Mouse (Mus musculus): Measurements from ENCODE around the gene Fuz. TPM values are rescaled to one million over a fixed set of nuclear protein-coding genes. Genes with fewer than 3 reads are reported as not detected.
A peak's percentile ranks its signal among the peaks of the same experiment; 100 is the strongest.

Gene Fuz
- polyA plus RNA-seq, 1 experiment, result 32.4 TPM

DNA sequence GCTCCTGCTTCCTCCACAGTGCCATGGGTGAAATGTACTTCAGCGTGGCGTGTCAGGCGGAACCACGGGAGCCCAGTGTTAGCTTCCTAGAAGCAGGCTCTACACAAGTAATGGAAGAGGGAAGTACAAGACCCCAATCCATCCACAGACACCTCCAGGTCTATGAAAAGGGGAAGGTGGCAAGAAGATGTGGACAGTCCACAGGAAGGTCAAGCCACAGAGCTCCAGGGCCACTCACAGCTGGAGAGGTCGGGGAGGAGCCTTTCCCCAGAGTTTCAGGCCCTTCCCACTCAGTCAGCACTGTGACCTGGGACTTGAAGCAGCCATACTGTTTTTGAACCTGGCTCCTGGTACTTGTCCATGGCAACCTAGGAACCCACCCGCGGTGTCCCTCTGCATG lies 8.9 kb upstream of the Fuz start:
- DNase-seq (ENCODE audit: extremely low spot score in 1 of 2, low spot score in 1 of 2), result no peak

DNA sequence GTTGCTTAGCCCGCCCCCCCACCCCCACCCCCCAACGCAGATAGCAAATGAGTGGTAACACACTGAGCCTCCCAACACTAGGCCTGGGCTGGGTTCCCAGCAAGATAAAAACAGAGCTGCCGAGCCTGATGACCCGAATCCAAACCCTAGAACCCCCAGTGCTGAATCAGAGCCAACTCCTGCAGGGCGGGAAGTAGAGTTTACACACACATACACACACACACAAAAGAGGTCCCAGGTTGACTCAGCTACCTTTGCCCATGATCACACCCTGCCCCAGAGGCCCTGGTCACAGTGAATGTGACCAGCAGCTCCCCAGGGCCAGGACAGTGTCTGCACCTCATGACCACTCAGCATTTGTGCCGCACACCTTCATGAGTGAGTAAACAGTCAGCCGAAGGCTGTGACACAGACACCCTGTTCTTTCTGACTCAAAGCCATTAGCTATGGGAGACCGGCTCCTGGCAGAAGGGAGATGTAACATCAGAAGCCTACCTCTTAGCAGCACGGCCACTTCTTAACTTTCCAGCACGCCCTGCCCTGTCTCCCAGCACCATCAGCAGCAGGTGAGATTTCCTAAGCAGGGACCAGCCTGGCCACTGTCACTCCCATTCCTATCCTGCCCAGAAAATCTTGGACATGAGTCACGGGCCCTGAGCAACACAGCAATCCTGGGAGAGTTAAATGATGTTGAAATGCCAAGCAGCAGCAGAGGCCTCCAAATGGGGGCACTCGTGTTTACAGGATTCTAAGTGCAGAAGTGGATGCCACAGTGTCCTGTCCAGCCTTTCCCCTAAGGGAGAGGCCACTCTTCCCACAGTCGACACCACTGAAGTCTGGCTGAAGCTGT lies 7.4 kb upstream of the Fuz start:
- DNase-seq (ENCODE audit: extremely low spot score in 1 of 2, low spot score in 1 of 2), result no peak

DNA sequence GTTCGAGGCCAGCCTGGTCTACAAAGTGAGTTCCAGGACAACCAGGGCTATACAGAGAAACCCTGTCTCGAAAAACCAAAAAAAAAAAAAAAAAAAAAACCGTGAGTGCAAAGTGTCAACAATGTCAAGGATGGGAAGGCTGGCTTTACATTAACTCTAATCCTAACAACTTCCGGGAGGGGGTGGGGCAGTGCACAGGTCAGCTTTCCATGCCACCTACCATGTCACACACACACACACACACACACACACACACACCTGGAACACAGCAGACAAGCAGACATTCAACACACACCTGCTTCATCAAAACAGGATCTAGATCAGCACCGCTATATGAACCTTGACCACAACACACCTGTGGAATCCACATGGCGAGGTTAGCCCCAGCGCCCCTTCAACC lies 5.7 kb upstream of the Fuz start:
- no peak for DNase-seq (ENCODE audit: extremely low spot score in 1 of 2, low spot score in 1 of 2)

DNA sequence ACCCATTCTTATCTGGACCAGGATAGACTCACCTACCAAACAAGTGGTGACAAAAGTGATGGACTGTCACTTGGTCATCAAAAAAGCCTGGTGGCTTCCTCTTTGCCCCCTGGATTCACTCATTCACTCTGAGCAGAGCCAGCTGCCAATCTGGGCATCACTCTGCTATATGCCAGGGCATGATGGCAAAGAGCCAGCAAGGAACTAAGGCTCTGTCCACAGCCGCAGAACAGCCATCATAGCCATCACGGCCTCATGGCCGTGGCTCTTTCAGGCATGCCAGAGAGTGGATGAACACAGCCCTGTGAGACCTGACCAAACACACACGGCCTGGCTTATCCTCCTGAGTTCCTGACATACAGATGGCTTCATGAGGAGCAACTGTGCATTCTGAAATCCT lies 5.1 kb upstream of the Fuz start:
- no peak for DNase-seq (ENCODE audit: extremely low spot score in 1 of 2, low spot score in 1 of 2)

DNA sequence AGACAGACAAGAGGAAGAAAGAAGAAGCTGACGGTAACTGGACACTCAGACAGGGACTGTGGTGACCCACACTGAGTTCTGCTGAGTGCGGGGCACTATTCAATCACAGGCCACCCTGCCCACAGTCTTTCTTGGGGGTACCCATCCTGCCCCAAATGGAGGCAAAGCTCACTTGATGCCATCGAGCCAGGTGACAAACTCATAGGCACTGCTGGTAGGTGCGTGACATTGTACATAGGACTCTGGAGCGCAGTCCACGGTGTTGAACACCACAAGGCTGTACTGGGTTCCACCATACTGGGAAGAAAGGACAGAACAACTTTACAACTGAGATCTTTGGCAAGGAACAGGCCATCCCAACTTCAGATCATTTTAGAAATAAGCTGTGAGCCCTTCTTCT lies 4.3 kb upstream of the Fuz start:
- DNase-seq (ENCODE audit: extremely low spot score in 1 of 2, low spot score in 1 of 2), result no peak

DNA sequence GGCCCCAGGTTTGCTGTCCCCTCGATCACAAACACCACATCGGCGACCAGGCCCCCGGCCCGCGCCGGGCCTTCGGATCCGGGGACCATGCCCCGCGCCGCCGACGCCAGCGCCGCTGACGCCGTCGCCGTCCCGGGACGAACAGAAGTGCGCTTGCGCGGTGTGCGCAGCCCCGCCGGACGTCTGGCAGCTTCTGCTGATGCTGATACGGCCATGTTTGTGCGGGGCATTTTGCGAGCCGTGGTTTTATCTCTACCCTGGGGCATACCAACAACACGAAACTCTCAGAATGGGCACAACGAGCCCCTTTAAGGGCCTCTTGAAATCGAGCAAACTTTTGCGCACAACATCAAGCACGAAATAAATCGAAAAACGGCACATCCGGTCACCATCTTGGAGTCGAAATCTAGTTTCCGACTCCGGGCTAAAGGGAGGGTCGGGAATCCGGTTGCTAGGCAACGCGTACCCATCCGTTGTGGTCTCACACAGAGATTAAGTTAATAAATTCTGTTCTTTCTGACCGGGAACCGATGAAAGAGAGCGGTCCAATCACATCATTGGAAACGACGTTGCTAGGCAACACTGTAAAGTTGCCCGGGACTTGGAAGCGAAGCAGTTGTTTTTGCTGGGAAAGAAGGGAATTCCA lies 3.5 kb upstream of the Fuz start, which contains the start of gene Med25:
Gene Med25 (minus strand): TSS at position 437 of the 646 bp plus-strand sequence.
- DNase-seq (ENCODE audit: extremely low spot score in 1 of 2, low spot score in 1 of 2), result peak; percentile 96

DNA sequence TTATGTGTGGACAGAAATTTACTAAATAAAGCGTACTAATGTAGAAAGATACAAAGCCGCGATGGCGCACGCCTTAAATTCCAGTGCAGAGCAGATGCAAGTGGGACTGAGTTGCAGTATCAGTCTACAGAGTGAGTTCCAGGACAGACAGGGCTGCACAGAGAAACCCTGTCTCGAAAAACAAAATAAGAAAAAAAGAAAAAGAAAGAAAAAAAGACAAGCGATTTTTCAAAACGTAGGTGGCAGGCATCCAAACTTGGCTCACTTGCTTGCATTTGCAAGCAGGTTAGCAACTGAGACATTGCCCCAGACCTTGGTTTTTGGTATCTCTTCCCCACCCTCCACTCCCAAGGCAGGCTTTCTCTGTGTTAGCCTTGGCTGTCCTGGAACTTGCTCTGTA lies 2.7 kb upstream of the Fuz start:
- peak in 1 of 2 experiments; percentile 35 for DNase-seq (ENCODE audit: extremely low spot score in 1 of 2, low spot score in 1 of 2)

DNA sequence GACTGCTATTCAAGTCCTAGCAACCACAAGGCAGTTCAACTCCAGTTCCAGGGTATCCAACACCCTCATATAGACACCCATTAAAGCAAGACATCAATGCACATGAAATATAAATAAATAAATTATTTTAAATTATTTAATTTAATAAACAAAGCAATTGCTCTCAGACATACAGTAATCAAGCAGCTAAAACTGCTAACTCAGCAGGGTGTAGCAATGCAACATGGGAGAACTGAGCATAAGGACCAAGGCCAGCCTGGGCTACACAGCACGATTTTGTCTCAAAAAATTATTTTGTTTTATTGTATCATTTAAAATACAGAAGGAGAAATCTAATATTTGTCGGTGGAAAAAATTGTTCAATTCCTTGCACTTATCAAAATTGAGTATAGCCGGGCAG lies 1.7 kb upstream of the Fuz start:
- DNase-seq (ENCODE audit: extremely low spot score in 1 of 2, low spot score in 1 of 2), result no peak

DNA sequence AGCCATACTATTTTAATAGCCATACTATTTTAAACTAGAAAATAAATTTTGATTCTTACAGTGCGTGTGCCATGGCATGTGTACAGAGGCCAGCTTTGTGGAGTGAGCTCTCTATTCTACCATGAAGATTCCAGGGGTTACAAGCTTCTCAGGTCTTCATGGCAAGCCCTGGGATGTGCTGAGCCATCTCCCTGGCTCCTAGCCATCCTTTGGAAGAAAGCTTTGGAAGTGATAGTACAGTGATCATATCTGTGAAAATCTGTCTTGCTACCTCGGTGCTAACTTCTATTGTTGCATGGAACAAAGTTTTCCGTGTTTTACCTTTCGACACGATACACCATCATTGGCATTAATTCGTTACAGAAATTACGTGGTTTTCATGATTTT lies 680 bp upstream of the Fuz start:
- no peak for DNase-seq (ENCODE audit: extremely low spot score in 1 of 2, low spot score in 1 of 2)

DNA sequence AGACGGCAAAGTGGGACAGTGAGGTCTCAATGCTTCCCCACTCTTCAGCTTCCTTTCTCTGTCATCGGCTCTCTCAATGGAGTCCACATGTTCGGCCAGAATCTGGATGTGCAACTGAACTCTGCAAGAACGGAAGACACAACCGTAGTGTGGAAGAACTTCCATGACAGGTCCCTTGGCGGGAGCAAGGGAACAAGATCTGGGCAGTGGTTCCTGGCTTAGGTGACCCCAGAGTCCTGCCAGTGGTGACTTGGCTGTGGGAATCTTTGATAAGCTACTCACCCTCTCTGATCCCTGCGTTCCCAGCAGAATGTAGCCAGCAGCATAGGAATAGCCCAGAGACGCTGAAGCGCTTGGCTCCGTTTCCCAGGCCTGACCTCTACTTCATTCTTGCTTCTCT lies 620 bp downstream of the Fuz start:
- DNase-seq (ENCODE audit: extremely low spot score in 1 of 2, low spot score in 1 of 2), result no peak

DNA sequence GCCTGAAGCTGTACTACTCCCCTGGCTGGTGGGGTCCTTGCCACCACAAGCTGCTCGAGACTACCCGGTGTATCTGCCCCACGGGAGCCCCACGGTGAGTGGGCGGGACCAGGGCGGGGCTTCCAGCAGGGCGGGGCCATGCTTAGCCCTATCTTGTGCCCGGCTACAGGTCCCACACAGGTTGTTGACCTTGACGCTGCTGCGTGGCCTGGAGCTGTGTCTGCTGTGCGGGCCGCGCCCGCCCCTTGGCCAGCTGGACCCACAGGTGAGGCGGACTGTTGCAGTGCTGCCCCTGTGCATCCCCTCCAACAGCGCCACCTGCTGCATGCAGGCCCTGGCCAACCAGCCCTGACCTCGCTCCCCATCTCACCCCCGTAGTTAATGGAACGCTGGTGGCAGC lies 2.7 kb downstream of the Fuz start:
- no peak for DNase-seq (ENCODE audit: extremely low spot score in 1 of 2, low spot score in 1 of 2)

DNA sequence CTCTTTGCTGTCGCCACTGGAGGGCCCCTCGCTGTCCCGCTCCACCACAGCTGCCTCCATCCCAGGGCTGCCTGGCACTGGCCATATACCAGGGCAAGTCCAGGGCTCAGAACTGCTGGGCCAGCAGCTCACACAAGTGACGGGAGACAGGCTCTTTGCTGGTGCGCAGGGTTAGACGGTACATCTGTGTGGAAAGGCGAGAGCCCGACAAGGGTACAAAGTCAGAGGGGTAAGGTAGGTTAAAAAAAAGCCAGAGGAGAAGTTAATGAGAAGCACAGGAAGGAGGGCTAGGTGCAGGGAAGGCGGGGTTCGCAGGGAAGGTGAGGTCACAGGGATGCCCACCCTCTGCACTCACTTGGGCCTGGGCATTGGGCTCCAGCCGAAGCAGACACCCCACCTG lies 4.8 kb downstream of the Fuz start:
- no peak for DNase-seq (ENCODE audit: extremely low spot score in 1 of 2, low spot score in 1 of 2)

DNA sequence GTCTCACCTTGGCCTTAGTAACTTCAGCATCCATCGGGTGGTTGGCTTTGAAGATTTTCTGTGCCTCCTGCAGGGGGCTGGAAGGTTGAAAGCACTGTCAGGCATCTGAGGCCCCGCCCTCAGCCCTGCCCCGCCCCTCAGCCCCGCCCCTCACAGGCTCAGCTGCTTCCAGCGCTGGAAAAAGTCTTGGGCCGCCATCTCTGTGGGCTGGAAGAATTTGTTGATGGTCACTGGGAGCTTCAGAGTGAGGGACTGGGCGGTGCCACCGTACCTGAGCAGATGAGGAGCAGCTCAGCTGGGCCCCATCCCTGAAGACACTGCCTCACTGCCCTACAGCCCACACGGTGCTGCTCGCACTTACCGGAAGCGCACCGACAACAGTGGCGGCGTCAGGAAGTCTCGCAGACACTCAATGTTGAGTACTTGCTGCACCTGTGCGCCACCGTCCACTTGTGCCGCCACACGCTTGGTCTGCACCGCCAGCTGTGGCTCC lies 5.4 kb downstream of the Fuz start:
- no peak for DNase-seq (ENCODE audit: extremely low spot score in 1 of 2, low spot score in 1 of 2)

DNA sequence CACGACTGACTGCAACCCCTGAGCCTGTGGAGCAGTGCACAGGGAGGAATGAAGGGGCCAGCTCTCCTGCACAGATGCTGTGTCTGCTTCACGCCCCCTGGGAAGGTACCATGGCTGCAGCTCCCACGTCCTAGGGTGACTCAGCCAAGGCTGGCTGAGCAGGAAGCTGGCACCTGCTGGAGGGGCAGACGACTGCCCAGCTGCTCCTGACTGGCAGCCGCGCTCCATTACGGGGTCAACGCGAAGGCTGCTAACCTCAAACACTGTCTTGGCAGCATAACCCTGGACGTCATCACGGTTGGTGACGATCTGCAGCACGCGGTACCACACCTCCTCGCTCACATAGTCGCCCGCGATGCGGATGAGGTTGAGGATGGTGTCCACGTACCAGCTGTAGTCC lies 9.6 kb downstream of the Fuz start:
- DNase-seq (ENCODE audit: extremely low spot score in 1 of 2, low spot score in 1 of 2), result peak in 1 of 2 experiments; percentile 70

DNA sequence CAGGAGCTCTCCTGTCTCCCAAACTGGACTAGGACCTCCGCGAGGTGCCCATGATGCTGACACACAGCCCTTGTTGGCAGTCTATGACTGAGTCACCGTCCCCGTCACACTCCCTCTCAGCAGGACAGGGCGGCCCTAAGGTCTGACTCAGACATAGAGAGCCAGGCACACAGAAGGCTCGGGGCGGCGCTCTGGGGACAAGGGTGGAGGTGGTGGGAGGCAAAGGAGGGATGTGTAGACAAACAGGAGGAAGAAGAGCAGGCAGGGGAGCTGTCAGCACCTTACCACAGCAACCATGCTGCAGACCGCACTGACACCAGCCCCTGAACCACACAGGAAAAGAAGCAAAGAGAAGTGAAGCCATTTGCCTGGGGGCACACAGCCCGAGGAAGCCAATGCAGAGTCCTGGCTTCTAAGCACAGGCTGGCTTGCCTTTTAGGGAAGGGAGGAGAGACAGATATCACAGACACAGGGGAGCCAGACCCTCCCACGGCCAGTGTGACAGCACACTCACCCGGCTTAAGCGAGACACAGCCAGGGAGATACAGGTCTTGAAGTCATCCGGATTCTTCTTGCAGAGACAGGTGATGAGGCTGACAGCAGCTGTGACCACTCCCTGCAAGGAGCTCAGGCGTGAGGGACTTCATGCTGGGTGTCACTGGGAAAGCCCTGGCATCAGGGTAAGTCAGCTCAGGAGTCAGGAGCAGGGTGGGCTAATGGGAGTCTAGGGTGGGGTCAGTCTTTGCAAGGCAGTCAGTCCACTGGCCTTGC lies 13.0 kb downstream of the Fuz start:
- DNase-seq (ENCODE audit: extremely low spot score in 1 of 2, low spot score in 1 of 2), result no peak

DNA sequence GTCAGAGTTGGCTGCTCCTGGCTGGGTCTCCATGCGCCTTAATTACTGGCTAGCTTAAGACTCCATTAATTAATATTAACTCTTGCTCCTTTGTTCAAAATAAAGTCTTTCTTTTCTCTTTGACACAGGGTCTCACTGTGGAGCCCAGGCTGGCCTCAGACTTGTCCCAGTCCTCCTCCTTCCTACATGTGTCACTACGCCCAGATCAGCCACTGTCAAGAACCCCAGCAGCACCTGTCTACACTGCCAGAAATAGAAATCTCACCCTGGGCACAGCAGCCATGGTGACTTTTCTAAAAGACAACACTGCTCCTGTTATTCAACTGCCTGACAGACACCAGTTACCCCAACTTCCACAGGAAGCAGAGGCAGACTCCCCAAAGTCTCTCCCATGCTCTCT lies 18.5 kb downstream of the Fuz start:
- no peak for DNase-seq (ENCODE audit: extremely low spot score in 1 of 2, low spot score in 1 of 2)

DNA sequence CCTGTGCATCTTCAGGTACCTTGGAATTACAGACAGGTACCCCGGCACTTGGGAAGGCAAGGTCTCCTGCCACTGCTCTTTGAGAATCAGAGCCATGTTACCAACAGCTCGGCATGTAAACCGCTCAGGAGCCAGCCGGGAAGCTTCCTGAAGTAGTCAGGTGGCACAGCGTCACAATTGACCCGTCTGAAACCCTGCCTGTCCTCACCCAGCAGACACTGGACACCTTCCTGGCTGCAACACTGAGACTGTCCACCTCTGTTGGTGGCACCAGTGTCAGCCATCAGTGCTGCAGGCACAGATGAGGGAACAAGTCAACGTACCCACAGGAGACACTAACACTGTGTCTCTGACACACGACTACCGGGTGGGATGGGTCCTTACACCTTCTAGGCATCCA lies 19.4 kb downstream of the Fuz start:
- no peak for DNase-seq (ENCODE audit: extremely low spot score in 1 of 2, low spot score in 1 of 2)

DNA sequence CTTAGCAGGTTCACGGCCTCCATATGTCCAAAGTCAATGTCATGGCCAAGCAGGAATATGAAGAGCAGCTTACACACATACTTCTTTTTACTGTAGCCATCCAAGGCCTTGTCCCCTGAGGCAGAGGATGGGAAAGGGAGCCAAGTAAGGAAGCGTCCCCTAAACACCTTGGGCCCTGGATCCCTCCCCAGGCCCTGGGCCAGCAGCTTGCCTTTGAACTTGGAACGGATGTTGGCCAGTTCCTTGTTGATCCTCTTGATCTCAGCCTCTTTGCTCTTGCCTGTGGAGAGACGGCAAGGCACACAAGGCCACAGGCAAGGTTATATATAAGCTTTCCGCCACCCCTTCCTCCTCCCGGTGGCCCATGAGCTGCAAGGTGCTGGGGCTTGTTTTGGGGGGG lies 20.3 kb downstream of the Fuz start:
- DNase-seq (ENCODE audit: extremely low spot score in 1 of 2, low spot score in 1 of 2), result no peak

DNA sequence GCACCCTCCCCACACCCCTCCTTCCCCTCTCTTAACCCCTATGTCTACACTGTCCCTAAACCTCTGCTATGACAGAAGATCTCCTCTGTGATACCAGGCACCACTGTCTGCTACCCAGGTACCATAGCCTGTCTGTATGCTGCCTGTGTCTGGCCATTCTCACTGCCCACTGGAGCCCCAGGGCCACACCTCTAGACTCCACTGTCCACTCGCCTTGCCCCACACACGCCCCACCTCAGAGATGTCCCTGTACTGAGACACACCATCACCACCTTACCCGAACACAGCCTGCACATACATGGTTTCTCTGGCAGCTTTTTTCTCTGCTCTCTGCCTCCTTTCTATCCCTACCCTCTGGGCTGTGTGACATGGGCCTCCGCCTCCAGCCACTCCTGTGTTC lies 21.0 kb downstream of the Fuz start:
- DNase-seq (ENCODE audit: extremely low spot score in 1 of 2, low spot score in 1 of 2), result no peak

DNA sequence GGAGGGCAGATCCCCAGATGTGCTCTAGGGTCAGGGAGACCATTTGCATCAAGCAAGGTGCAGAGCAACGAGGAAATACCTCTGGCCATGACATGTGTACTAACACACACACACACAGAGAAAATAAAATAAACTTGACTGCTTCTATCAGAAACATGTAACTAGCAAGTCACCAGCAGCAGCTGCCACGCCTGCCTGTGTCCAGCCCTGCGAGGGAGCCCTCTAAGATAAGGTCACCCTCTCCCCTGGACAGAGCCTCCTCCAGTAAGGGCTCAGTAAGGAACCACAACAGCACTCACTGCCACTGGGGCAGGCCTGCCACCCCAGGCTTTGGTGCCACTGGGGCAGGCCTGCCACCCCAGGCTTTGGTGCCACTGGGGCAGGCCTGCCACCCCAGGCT lies 22.3 kb downstream of the Fuz start:
- no peak for DNase-seq (ENCODE audit: extremely low spot score in 1 of 2, low spot score in 1 of 2)

DNA sequence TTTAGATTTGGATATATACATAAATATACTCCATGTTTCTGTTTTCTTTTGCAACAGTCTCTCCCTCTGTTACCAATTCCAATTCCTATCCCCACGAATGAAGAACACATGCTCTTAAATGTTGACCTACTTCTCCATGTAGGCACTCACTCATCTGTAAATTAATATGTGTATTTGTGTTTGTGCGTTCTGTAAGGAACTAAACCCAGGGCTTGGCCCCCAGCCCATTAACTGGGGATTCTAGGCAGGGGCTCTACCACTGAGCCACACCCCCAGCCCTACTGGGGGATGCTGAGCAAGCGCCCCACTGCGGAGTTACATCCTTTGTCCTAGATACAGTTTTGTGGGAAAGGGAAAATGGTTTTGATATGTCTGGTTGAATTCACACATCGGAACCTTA lies 23.2 kb downstream of the Fuz start:
- no peak for DNase-seq (ENCODE audit: extremely low spot score in 1 of 2, low spot score in 1 of 2)
